Mouse (Mus musculus): ENCODE measurements around the gene Tnks1bp1. TPM values are rescaled to one million over a fixed set of nuclear protein-coding genes. Genes with fewer than 3 reads are reported as not detected.
A peak's percentile ranks its signal among the peaks of the same experiment; 100 is the strongest.

The Tnks1bp1 gene
- total RNA-seq, 2 experiments from 2014 or later = 61.9 to 65.9 TPM

GRCm38 (mm10) chr2:85037047-85038026 lies 10.5 kb upstream of the Tnks1bp1 start, which contains the start of the genes Ssrp1 and P2rx3:
Gene Ssrp1 (plus strand): TSS chr2:85037234.
Gene P2rx3 (minus strand): TSS chr2:85037462.
- intact Hi-C loops (cut with DNase I) = loop anchor here (1.0 kb wide), 1 partner anchor 10 kb away; no protein-coding TSS in a partner anchor
- peak; percentile 91 to 93 for DNase-seq

- DNase-seq = no peak
- intact Hi-C loops (cut with DNase I) = no loop called here
Measured at GRCm38 (mm10) chr2:85038336-85038735, 9.5 kb upstream of the Tnks1bp1 start.

- intact Hi-C loops (cut with DNase I) = loop anchor here (10.0 kb wide), 1 partner anchor 329 kb away; the partner anchor contains the start of gene Zdhhc5
- no peak for DNase-seq
Measured at GRCm38 (mm10) chr2:85043623-85044022, 4.2 kb upstream of the Tnks1bp1 start.

GRCm38 (mm10) chr2:85046222-85046621 lies 1.6 kb upstream of the Tnks1bp1 start:
- intact Hi-C loops (cut with DNase I) = loop anchor here (10.0 kb wide), 1 partner anchor 331 kb away; the partner anchor contains the start of gene Zdhhc5
- no peak for DNase-seq

- intact Hi-C loops (cut with DNase I) = loop anchor here (1.0 to 10.0 kb wide), 2 partner anchors 10 to 332 kb away; partner anchors contain the start of genes P2rx3, Ssrp1 and Zdhhc5
- DNase-seq = no peak
Measured at GRCm38 (mm10) chr2:85047081-85047480, 741 bp upstream of the Tnks1bp1 start.

- intact Hi-C loops (cut with DNase I) = loop anchor here (10.0 kb wide), 1 partner anchor 333 kb away; the partner anchor contains the start of gene Zdhhc5
- peak; percentile 70 to 74 for DNase-seq
Measured at GRCm38 (mm10) chr2:85048168-85048751, 438 bp downstream of the Tnks1bp1 start.

- intact Hi-C loops (cut with DNase I) = loop anchor here (10.0 kb wide), 1 partner anchor 334 kb away; the partner anchor contains the start of gene Zdhhc5
- no peak for DNase-seq
Measured at GRCm38 (mm10) chr2:85049277-85049676, 1.5 kb downstream of the Tnks1bp1 start.

GRCm38 (mm10) chr2:85050001-85050634 lies 2.3 kb downstream of the Tnks1bp1 start:
- DNase-seq = peak; percentile 72 to 81
- intact Hi-C loops (cut with DNase I) = loop anchor here (5.0 kb wide), 1 partner anchor 192 kb away; no protein-coding TSS in a partner anchor

GRCm38 (mm10) chr2:85050746-85051145 lies 2.9 kb downstream of the Tnks1bp1 start:
- peak in 1 of 2 experiments; percentile 46 for DNase-seq
- intact Hi-C loops (cut with DNase I) = loop anchor here (5.0 kb wide), 1 partner anchor 192 kb away; no protein-coding TSS in a partner anchor

- no peak for DNase-seq
- intact Hi-C loops (cut with DNase I) = loop anchor here (5.0 kb wide), 1 partner anchor 189 kb away; no protein-coding TSS in a partner anchor
Measured at GRCm38 (mm10) chr2:85053192-85053816, 5.5 kb downstream of the Tnks1bp1 start.

- no peak for DNase-seq
- intact Hi-C loops (cut with DNase I) = no loop called here
Measured at GRCm38 (mm10) chr2:85056711-85057110, 8.9 kb downstream of the Tnks1bp1 start.

GRCm38 (mm10) chr2:85059677-85060076 lies 11.9 kb downstream of the Tnks1bp1 start:
- DNase-seq = no peak
- intact Hi-C loops (cut with DNase I) = no loop called here

GRCm38 (mm10) chr2:85060591-85061060 lies 12.8 kb downstream of the Tnks1bp1 start:
- intact Hi-C loops (cut with DNase I) = no loop called here
- peak; percentile 61 to 68 for DNase-seq

GRCm38 (mm10) chr2:85061107-85061541 lies 13.3 kb downstream of the Tnks1bp1 start:
- intact Hi-C loops (cut with DNase I) = no loop called here
- DNase-seq = peak in 1 of 2 experiments; percentile 35

GRCm38 (mm10) chr2:85065141-85065875 lies 17.5 kb downstream of the Tnks1bp1 start:
- DNase-seq = peak in 1 of 2 experiments; percentile 32
- intact Hi-C loops (cut with DNase I) = loop anchor here (2.0 kb wide), 1 partner anchor 33 kb away; no protein-coding TSS in a partner anchor

GRCm38 (mm10) chr2:85066937-85067336 lies 19.1 kb downstream of the Tnks1bp1 start:
- intact Hi-C loops (cut with DNase I) = no loop called here
- peak in 1 of 2 experiments; percentile 1 for DNase-seq

GRCm38 (mm10) chr2:85067903-85068625 lies 20.2 kb downstream of the Tnks1bp1 start:
- DNase-seq = peak in 1 of 2 experiments; percentile 8

GRCm38 (mm10) chr2:85068626-85069025 lies 20.8 kb downstream of the Tnks1bp1 start:
- no peak for DNase-seq
- intact Hi-C loops (cut with DNase I) = no loop called here

More at GRCm38 (mm10) chr2:85067903-85068625, 20.2 kb downstream of the Tnks1bp1 start:
- intact Hi-C loops (cut with DNase I) = no loop called here

All from heart, postnatal 36 days (tissue).